Mouse (Mus musculus) granulocyte monocyte progenitor cell, adult 5-6 weeks (primary cell): ENCODE results near the gene 4930579G24Rik. TPM values are rescaled to one million over a fixed set of nuclear protein-coding genes. Genes with fewer than 3 reads are reported as not detected.

ENCODE experiments used
- ATAC-seq: replicated peaks from 2 replicates; pipeline ENCODE4 v1.8.0; 2016; ENCODE audit warnings: mild to moderate bottlenecking, moderate TSS enrichment, inconsistent platforms; ENCODE audit not compliant: poor library complexity, severe bottlenecking
- total RNA-seq, 2 experiments: library from RNA; stranded (forward) in 1 of 2; stranded (reverse) in 1 of 2; fragments of 200-712, 200-1000 nt in 1 of 2; fragments of >200 nt in 1 of 2; fragmentation: Nextera tagmentation in 1 of 2; gene quantifications; 2 replicates each; pipeline ENCODE4 v1.2.3; 2014 to 2017

The 4930579G24Rik gene
- total RNA-seq (2014; fragmentation: Nextera tagmentation) = 21.0 and 30.7 TPM in 2 replicates
- 24.6 and 27.9 TPM in 2 replicates for total RNA-seq (2017)

DNA sequence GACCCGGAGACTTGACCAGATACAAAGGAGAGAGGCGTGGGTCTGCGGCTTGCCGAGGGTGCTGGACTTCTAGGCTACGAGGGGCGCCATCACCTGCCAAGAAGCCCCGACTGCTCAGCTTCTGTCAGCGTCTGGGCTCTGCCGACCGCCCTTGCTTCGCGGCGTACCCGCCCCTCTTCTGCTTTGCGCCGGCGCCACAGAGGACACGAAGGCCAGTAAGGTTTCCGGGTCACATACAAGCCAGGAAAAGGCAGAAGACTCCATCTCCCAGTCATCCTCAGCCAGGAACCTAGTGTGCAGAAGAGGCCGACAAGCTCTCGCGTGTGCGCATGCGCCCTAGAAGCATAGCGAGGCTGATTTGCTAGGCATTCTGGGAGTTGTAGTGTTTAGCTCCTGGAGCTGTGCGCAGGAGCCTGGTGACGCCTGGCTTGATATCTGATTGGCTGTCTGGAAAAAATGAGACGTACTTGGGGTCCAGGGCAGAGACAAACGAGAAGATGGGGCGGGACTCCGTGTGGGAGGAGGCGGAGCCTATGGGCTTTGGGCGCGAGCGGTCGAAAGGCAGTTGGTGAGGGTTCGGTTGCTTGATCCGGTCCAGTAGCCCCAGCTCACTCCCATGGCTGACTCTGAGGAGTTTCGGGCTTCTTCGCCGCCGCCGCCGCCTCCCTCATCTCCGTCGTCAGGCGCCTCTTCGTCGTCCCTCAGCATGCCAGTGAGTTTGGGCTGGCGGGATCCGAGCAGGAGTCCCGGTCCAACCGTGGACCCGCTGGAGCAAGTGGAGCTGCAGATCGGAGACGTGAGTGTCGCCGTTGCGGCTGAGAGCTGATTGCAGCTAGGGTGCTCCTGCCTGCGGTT is at the start of gene 4930579G24Rik:
Gene 4930579G24Rik (plus strand): TSS at position 519 of the 855 bp plus-strand sequence.
- peak; percentile 90 for ATAC-seq

DNA sequence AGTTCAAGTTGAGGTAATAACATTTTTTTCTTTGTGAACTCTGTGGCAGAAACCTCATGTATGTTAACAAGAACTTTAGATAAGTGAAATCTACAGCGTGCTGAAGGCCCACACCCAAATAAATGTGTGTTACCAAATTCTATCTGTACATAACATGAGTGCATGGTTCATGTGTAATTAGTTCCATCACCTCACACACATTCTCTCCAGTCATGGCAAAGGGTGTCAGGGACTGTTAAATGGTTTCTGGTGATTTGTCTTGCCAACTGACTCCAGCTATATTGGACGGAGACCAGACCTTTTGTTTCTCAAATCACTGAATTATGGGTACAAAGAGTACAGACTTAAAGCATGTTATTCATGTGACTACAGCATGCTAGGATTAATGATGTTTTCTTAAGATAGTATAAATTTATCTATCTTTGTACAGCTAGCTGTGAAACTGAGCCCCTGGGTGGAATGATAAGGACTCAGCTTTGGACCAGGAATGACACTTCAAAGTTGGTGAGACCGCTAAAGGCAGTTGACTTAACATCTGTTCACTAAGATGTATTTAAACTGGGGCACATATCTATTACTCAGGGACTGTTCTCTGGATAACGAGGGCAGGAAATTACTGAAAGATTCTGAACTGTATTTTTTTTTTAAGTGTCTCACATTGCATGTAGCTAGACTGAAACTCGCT is 48.8 kb upstream of the 4930579G24Rik start:
- no peak for ATAC-seq

DNA sequence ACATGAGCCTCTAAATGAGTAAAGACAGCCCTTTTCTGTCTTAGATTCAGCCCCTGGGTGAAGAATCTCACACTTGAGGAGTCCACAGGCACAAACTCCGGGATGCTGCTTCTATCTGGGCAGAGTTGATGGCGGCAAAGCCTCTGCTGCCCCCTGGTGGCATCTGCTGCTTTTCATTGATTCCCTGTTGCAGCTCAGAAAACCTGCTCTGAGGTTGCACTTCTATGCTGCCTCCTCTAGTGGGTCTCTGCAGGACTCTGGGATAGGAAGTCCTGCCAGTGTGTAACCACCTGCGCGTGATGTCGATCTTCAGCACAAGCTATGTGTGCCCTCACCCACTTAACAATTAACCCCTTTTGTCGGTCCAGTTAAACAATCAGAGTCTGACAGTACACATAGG is 42.1 kb upstream of the 4930579G24Rik start:
- ATAC-seq = peak; percentile 87

DNA sequence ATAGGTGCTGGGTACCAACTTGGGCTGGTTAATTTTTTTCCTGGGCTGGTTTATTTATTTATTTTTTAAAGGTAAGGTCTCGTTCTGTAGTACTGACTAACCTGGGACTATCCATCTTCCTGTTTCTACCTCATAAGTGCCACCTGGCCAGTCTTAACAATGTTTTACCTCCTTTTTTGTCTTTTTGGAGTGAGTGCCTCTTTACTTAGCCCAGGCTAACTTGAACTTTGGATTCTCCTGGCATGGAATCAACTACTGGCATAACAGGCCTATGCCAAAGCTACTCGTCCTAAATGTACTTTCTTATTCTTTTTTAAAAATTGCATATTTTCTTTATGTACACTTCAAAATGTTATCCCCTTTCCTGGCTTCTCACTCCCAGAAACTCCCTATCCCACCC is 39.2 kb upstream of the 4930579G24Rik start:
- no peak for ATAC-seq

DNA sequence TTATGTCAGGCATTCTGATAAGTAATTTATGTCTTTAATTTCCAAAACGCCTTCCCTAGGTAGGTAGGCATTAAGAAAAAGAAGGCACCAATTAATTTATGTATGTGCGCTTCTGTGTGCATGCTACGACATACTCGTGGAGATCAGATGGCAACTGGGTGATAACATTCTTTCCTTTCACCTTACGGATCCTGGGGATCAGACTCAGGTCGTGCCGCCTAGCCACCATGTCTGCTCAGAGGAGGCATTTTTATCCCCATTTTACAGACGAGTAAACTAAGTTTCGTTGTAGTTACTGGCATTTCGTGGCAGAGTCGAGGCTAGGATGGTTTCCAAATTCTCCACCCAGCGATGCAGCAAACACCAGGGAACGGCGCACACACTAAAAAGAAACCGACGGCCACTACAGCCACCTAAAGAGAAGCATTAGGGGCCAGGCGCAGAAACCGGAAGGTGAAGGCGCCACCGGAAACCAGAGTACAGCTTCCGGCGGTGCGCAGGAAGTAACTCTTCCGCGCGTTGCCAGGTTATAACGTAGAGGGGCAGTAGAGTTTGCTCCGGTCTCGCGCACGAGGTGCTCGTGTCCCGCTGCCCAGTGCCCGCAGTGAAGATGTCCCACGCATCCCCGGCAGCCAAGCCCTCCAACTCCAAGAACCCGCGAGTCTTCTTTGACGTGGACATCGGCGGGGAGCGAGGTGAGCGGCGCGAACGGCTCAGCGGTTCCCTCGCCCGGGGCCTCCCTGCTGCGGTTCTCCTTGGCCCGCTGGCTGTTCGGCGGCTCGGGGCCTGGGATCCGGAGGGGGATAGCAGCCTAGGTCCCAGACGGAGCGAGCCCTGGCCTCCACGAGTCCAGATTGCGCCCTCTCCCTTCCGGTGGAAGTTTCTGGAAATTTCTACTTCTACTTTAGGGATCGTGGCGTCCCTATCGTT is 37.8 kb upstream of the 4930579G24Rik start, which contains the start of gene Ppid:
Gene Ppid (plus strand): TSS at position 480 of the 930 bp plus-strand sequence.
- peak; percentile 85 for ATAC-seq

DNA sequence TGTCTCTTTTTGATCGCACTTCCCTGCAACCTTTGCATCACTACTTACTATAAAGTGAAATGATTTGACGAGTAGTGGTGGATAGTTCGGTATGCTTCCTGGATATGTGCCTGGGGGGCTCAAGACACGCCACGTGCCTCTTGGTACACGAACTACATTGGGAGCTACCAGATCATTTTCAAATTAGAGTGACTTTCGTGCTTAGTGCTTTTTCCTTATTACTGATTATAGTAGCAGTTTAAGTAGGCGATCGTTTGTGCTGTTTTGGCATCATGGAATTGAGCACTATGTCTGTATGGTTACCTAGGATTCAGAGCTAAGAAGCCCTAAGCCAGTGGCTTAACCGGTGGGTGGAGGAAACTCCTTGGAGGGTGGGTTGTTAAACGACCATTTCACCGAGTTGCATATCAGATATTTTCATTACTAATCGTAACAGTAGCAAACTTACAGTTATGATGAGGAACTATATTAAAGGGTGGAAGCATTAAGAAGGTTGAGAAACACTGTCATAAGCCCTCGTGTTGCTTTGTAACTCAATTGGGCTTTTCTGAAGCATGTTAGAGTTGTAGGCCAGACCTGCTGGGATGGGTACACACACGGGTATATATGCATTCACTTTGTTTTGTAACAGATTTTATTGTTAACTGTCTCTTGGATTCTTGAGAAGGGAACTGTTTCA is 36.9 kb upstream of the 4930579G24Rik start:
- 0 out of 2 replicates have a peak, but pooled peaks have one; percentile 7 for ATAC-seq

DNA sequence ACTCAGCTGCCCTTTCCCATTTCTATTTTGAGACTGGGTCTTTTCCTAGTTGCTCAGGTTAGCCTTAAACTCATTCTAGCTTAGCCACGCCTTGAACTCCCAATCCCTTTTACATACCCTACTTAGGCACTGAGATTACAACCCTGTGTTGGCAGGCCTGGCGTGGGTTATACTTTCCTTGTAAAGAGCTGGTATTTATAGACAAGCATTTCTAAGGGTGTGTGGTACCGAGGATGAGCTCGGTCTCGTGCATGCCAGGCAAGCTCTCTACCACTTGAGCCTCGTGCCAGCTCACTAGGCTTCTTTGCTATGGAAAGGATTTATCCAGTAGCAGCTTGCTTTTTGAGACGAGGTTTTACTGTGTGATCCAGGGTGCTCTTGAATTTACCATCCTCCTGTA is 33.4 kb upstream of the 4930579G24Rik start:
- no peak for ATAC-seq

DNA sequence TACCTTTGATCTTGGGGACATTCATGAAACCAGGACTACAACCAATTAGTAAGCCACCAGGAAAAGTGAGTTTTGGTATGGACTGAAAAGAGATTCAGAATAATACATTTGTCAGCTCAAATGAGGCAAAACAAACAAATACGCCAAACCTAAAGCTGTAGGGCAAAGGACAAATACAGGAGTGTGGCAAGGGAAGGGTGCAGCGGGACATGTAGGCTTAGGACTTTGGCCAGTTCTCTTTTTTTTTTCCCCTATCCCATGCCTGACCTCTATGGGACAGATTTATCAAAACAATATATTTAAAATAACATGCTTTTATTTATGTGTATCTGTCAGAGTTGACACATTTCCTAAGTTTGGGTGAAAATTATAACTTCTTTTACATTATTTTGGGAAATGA is 19.0 kb upstream of the 4930579G24Rik start:
- ATAC-seq = no peak

DNA sequence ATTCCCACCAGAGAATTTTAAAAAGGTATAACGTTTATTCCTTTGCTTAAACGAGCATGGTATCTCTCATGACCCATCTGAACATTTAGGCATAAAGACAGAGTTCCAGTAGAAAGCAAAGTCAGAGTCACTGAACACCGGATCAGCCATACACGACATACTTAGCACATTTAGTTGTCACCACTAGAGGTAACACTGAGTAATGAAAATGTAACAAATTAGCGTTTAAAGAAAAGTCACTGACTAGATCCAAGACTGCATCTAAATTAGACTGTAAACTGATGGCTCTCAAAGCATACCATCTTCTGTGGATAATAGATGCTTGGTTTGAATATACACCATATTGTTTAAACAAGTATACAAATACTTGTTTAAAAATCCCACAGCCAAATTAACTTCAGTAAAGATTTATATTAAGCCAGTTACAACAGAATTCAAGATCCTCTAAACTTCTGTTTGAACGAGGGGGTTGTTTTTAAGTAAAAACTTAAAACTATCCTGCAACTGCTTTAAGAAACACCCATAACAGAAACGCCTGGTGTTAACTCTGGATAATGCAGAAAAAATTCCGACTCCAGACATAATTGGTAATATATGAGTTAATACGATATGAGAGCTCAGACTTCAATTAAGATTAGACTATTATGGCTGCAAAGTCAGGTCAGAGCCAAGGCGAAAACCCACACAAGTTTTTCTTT is 1.2 kb upstream of the 4930579G24Rik start:
- peak; percentile 16; the same call in 1 of the 2 replicates for ATAC-seq

DNA sequence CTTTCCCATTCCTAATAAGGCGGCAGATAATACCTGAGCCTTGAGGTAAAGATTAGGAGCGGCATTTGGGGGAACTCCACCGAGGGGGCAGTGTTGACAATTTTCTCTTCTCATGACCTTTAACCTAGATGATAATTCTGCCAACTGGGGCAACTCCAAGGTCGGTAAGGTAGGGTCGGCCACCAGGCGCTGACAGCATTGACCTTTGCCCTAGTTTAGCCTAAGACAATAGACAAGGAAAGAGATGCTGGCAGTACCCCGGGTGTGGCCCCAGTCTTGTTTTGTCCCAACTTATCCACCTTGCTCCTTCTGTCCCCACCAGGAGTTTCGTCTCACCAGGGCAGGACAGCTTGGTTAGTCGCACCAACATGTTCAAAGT is 708 bp upstream of the 4930579G24Rik start:
- ATAC-seq = peak; percentile 14

DNA sequence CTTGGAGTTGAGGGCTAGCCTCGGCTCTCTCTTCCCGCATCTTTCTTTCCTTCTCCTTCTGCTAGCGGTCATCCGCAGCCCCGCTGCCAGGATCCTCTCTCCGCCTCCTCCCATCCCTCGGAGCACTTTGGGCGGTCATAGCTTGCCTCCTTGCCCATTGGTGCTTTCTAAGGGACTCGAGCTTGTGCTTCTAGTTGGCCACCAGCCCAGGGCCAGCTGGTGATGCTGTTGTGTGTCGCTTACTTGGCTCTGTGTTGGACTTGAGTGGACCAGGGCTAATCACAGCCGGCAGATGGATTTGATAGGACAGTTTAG is 494 bp downstream of the 4930579G24Rik start, which contains the start of gene Etfdh:
Gene Etfdh (minus strand): TSS at position 85 of the 315 bp plus-strand sequence.
- peak; percentile 40 for ATAC-seq

DNA sequence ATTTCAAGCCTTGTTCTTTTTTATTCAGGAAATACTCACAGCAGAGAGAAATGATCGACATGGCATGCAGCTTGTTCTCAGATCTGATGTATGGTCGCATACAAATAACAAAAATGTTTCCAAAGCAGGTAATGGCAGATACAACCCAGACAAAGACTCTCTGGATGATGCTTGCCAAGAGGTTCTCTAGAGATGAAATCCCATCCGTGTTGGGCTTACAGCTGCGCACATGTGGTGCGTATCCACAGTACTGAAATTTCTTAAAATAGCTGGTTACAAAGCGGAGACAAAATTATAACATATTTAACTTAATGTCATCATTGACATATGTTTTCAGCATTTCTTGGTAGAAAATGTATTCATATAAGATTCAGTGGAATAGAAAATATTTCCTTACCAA is 23.2 kb downstream of the 4930579G24Rik start:
- ATAC-seq = no peak

DNA sequence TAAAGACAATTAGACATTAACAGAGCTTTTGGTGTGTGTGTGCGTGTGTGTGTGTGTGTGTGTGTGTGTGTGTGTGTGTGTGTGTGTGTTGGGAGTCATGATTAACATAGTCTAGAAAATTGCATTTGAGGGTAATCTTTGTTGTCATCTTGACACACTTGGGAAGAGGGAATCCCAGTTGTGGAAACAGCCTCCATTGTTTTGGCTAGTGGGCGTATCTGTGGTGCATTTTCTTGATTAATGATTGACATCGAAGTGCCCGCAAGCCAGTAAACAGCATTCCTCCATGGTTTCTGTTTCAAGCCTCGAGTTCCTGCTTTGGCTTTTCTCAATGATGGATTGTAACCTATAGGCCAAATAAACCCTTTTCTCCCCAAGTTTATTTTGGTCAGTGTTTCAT is 27.8 kb downstream of the 4930579G24Rik start:
- ATAC-seq = no peak

DNA sequence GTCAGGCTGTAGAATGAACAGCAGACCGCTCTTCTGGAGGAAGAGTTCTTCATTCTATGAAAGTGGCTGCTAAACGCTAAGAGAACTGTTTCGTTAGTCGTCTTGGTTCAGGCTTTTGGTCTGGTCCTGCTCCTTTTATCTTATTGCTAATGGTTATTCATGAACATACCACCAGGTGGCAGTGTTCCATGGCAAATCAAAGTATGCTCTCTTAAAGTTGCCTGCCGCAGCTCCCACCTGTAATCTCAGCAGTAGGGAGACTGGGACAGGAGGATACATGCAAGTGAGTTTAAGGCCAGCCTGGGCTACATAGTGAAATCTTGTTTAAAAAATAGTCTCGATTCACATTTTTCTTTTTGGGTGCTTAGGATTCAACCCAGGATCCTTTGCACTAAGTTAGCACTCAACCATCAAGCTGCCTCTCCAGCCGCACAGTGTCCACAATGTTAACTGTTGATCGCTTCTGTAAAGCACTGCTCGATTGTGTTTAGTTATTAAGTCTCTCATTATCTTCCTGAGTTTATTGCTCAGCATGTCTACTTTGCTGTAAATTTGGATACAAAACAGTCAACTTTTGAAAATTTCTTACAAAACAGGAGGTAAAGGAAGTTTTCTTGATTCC is 36.0 kb downstream of the 4930579G24Rik start:
- ATAC-seq = peak; percentile 86

DNA sequence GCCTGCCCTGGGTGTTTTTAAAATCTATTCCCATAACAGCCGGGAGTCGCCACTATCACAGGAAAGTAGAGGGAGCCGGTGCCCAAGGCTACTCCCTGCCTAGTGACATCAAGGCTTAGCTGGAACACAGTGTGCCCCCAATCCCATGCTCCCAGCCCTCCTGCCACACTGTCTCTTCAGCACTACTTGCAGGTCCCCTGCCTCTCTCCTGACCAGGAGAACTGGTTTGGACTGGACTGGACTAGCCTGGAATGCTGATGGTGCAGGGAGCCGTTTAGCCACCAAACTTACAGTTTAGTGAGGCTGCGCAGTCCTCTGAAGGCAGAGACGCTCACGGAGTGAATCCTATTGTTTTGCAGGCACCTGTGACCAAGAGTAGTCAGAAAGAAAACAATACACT is 41.7 kb downstream of the 4930579G24Rik start:
- ATAC-seq = no peak

DNA sequence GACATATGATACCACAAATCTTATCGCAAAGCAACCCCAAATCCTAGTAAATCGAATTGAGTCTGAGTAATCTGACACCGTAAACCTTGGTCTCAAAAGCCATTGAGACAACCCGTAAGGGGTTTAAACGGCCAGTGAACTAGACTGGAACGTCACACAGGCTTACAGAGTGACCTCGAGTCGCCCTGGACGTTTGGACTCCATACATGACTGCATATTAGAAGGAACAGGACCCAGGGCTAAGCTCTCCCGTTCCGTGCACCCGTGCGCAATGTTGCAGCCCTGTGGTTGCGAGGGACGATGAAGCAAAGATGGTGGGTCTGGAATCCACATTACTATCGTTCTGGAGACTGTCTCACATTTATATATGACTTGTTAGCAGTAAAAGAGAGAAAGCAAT is 43.3 kb downstream of the 4930579G24Rik start:
- ATAC-seq = no peak

DNA sequence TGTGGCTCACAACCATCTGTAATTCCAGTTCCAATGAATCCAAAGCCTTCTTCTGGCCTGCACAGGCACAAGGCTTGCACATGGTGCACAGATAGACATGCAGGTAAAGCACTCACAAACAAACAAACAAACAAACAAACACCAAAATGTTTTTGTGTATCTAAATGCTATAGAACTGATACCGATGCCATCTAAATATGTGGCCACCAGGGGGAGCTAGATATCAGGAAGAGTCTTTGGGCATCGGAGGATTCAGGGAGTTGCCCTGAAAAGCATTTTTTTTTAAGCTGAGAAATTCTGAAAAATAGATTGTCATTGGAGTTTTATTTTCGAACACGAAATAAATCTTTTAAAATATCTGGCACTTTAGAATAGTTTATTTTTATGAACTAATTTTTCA is 44.2 kb downstream of the 4930579G24Rik start:
- ATAC-seq = peak; percentile 55; the same call in 1 of the 2 replicates

DNA sequence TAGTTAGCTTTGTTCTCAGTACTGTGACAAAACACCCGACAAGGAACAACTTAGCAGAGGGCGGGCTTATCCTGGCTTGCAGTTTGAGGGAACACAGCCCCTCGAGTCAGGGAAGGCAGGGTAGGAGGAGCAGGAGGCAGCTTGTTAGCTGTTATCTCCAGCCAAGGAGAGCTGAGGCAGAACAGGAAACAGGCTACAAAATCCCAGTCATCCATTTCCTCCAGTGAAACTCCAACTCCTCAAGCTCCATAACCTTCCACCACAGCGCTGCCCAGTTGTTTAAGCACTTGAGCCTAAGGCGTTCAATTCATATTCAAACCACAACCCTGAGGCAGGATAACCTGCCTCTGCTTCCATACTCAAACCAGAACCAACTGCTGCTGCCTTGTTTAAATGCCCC is 45.8 kb downstream of the 4930579G24Rik start:
- ATAC-seq = no peak

DNA sequence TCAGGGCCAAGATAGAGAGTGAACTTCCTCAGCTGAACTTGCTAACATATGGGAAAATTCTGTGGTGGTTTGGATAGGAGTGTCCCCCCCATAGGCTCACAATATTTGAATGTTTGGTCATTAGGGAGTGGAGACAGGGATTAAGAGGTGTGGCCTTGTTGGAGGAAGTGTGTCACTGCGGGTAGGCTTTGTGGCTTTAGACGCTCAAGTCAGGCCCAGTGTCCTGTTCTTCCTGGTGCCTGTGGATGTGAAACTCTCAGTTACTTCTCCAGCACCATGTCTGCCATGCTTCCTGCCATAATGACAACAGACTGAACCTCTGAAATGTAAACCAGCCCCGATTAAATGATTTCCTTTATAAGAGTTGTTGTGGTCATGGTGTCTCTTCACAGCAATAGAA is 47.5 kb downstream of the 4930579G24Rik start:
- ATAC-seq = peak; percentile 53
